Mouse (Mus musculus): ENCODE measurements around the gene Atxn7l1.

The Atxn7l1 gene

GRCm38 (mm10) chr12:33334511-33334910, 187.0 kb downstream of the Atxn7l1 start:
- no peak for DNase-seq

GRCm38 (mm10) chr12:33334951-33335350, 187.5 kb downstream of the Atxn7l1 start:
- no peak for DNase-seq

- no peak for DNase-seq
Measured at GRCm38 (mm10) chr12:33335410-33335809, 187.9 kb downstream of the Atxn7l1 start.

- no peak for DNase-seq
Measured at GRCm38 (mm10) chr12:33336561-33337125, 189.2 kb downstream of the Atxn7l1 start.

GRCm38 (mm10) chr12:33337289-33337688, 189.8 kb downstream of the Atxn7l1 start:
- no peak for DNase-seq

- DNase-seq: no peak
Measured at GRCm38 (mm10) chr12:33338170-33338569, 190.7 kb downstream of the Atxn7l1 start.

- no peak for DNase-seq
Measured at GRCm38 (mm10) chr12:33339822-33340221, 192.3 kb downstream of the Atxn7l1 start.

GRCm38 (mm10) chr12:33340698-33341097, 193.2 kb downstream of the Atxn7l1 start:
- no peak for DNase-seq

- DNase-seq: no peak
Measured at GRCm38 (mm10) chr12:33341351-33341892, 193.9 kb downstream of the Atxn7l1 start.

GRCm38 (mm10) chr12:33344970-33345772, 197.7 kb downstream of the Atxn7l1 start:
- DNase-seq: no peak

GRCm38 (mm10) chr12:33345773-33346435, 198.4 kb downstream of the Atxn7l1 start:
- DNase-seq: no peak

GRCm38 (mm10) chr12:33352671-33353070, 205.2 kb downstream of the Atxn7l1 start:
- DNase-seq: no peak

GRCm38 (mm10) chr12:33358345-33358744, 210.9 kb downstream of the Atxn7l1 start:
- DNase-seq: no peak

GRCm38 (mm10) chr12:33359209-33359608, 211.7 kb downstream of the Atxn7l1 start:
- no peak for DNase-seq

GRCm38 (mm10) chr12:33359878-33360482, 212.5 kb downstream of the Atxn7l1 start:
- no peak for DNase-seq

- no peak for DNase-seq
Measured at GRCm38 (mm10) chr12:33360729-33361128, 213.2 kb downstream of the Atxn7l1 start.

GRCm38 (mm10) chr12:33364511-33364910, 217.0 kb downstream of the Atxn7l1 start:
- DNase-seq: no peak

GRCm38 (mm10) chr12:33365133-33365532, 217.6 kb downstream of the Atxn7l1 start:
- no peak for DNase-seq

GRCm38 (mm10) chr12:33369555-33369954, 222.1 kb downstream of the Atxn7l1 start:
- DNase-seq: no peak

- peak; percentile 36 to 50 for DNase-seq
Measured at GRCm38 (mm10) chr12:33379624-33380445, 232.3 kb downstream of the Atxn7l1 start.

GRCm38 (mm10) chr12:33388842-33389241, 241.3 kb downstream of the Atxn7l1 start:
- DNase-seq: peak in 1 of 2 experiments; percentile 10
